Mouse (Mus musculus) left cerebral cortex, postnatal 4 days (tissue): Measurements from ENCODE around the gene Mthfd1. TPM values are rescaled to one million over a fixed set of nuclear protein-coding genes. Genes with fewer than 3 reads are reported as not detected.

Experiments used
- DNase-seq: peaks from one replicate; pipeline ENCODE4 v3.0.0-alpha.2; 2022
- intact Hi-C: fragments of 180-260 bp; cut with DNase I; formaldehyde crosslinking; loops from one replicate; pipeline ENCODE4 v1.15.1; 2025
- total RNA-seq, 2 experiments: library from RNA; stranded (reverse); gene quantifications; 2 replicates each; pipeline ENCODE4 v1.2.3; 2021

Mthfd1 gene
- total RNA-seq, 2 experiments from 2014 or later = 34.4 to 37.2 TPM

- no peak for DNase-seq
- intact Hi-C loops = no loop called here
Observed at GRCm38 (mm10) chr12:76336111-76336965, 81.2 kb downstream of the Mthfd1 start.

GRCm38 (mm10) chr12:76341080-76341479 is 86.0 kb downstream of the Mthfd1 start:
- intact Hi-C loops = loop anchor here (5.0 kb wide), 3 partner anchors 74 to 554 kb away; no protein-coding TSS in a partner anchor
- DNase-seq = peak; percentile 40

- DNase-seq = no peak
- intact Hi-C loops = no loop called here
Observed at GRCm38 (mm10) chr12:76345759-76346455, 90.8 kb downstream of the Mthfd1 start.

- intact Hi-C loops = no loop called here
- DNase-seq = no peak
Observed at GRCm38 (mm10) chr12:76349680-76350220, 94.7 kb downstream of the Mthfd1 start.

GRCm38 (mm10) chr12:76360868-76361267 is 105.8 kb downstream of the Mthfd1 start:
- DNase-seq = no peak
- intact Hi-C loops = loop anchor here (10.0 kb wide), 1 partner anchor 114 kb away; no protein-coding TSS in a partner anchor

- intact Hi-C loops = loop anchor here (10.0 kb wide), 1 partner anchor 113 kb away; no protein-coding TSS in a partner anchor
- no peak for DNase-seq
Observed at GRCm38 (mm10) chr12:76361405-76362302, 106.6 kb downstream of the Mthfd1 start.

GRCm38 (mm10) chr12:76362303-76362676 is 107.2 kb downstream of the Mthfd1 start:
- no peak for DNase-seq
- intact Hi-C loops = loop anchor here (10.0 kb wide), 1 partner anchor 113 kb away; no protein-coding TSS in a partner anchor

GRCm38 (mm10) chr12:76366276-76366675 is 111.2 kb downstream of the Mthfd1 start:
- DNase-seq = no peak
- intact Hi-C loops = loop anchor here (10.0 kb wide), 1 partner anchor 109 kb away; no protein-coding TSS in a partner anchor

- DNase-seq = peak; percentile 27
- intact Hi-C loops = loop anchor here (10.0 kb wide), 1 partner anchor 107 kb away; no protein-coding TSS in a partner anchor
Observed at GRCm38 (mm10) chr12:76367096-76367995, 112.2 kb downstream of the Mthfd1 start.

GRCm38 (mm10) chr12:76368201-76368789 is 113.2 kb downstream of the Mthfd1 start:
- intact Hi-C loops = loop anchor here (10.0 kb wide), 1 partner anchor 107 kb away; no protein-coding TSS in a partner anchor
- DNase-seq = no peak

- DNase-seq = peak; percentile 72
- intact Hi-C loops = loop anchor here (10.0 kb wide), 1 partner anchor 106 kb away; no protein-coding TSS in a partner anchor
Observed at GRCm38 (mm10) chr12:76368790-76369205, 113.7 kb downstream of the Mthfd1 start.

Other genes starting within 250 kb of the Mthfd1 start
- gene Esr2, start 78.0 kb upstream of the Mthfd1 start, total RNA-seq = under 1 TPM; 0.26 to 0.52 TPM
- not detected for gene Tex21, start 8.6 kb upstream of the Mthfd1 start, total RNA-seq
- 10 to 100 TPM; 29.9 to 37.0 TPM for gene Akap5, start 69.6 kb downstream of the Mthfd1 start, total RNA-seq
- gene Zbtb25, start 114.3 kb downstream of the Mthfd1 start, total RNA-seq = 10 to 100 TPM; 19.0 to 22.2 TPM
- 1 to 10 TPM; 3.7 to 4.6 TPM for gene Zbtb1, start 115.0 kb downstream of the Mthfd1 start, total RNA-seq
- 10 to 100 TPM in 1 of 2 experiments, 1 to 10 TPM in 1; 10.0 to 11.3 TPM for gene Hspa2, start 148.9 kb downstream of the Mthfd1 start, total RNA-seq
- gene Ppp1r36, start 162.2 kb downstream of the Mthfd1 start, total RNA-seq = under 1 TPM; 0.48 to 0.88 TPM